Mouse (Mus musculus) CH12.LX (cell line): ENCODE measurements around the gene Gm20388. TPM values are rescaled to one million over a fixed set of nuclear protein-coding genes. Genes with fewer than 3 reads are reported as not detected.

ENCODE experiments used
- DNase-seq: peaks from one replicate; pipeline ENCODE4 v3.0.0-alpha.2; 2013; ENCODE audit errors: extremely low read depth
- H3K27ac ChIP-seq: 2 replicates; pipeline ENCODE4 v1.5.1; 2012; ENCODE audit warnings: low read depth, mild to moderate bottlenecking, control low read depth, moderate library complexity; ENCODE audit not compliant: insufficient read depth
- H3K27me3 ChIP-seq: replicated peaks from 2 replicates; pipeline ENCODE3; 2012; ENCODE audit warnings: inconsistent platforms
- H3K36me3 ChIP-seq, 2 experiments: replicated peaks in 1 of 2; 2 replicates each; pipeline versions ENCODE3 to v1.6.1; 2012; ENCODE audit warnings: inconsistent platforms in 1 of 2, low read length in 1 of 2, mild to moderate bottlenecking in 1 of 2, mixed read lengths in 1 of 2, moderate library complexity in 1 of 2; ENCODE audit not compliant: control insufficient read depth in 1 of 2, insufficient read depth in 1 of 2
- H3K4me1 ChIP-seq, 2 experiments: 2 replicates each; pipeline ENCODE4 v1.6.1; 2012; ENCODE audit warnings: inconsistent platforms in 1 of 2, moderate library complexity in 1 of 2; ENCODE audit not compliant: insufficient read depth in 2 of 2, control insufficient read depth in 1 of 2
- H3K4me2 ChIP-seq: 2 replicates; pipeline ENCODE4 v1.6.1; 2012; ENCODE audit warnings: low read depth, mild to moderate bottlenecking, control low read depth; ENCODE audit not compliant: poor library complexity, insufficient read depth, severe bottlenecking
- H3K4me3 ChIP-seq, 3 experiments: fragments of 150-350 bp in 1 of 3; sonication (generic) in 1 of 3; replicated peaks in 1 of 3; 2 replicates each; pipeline versions ENCODE3 to v1.5.1; 2011 to 2012; ENCODE audit warnings: low read depth in 2 of 3, low read length in 2 of 3, mild to moderate bottlenecking in 2 of 3, moderate library complexity in 2 of 3, control low read depth in 1 of 3, improper control_type of control experiment in 1 of 3, inconsistent platforms in 1 of 3, mixed read lengths in 1 of 3; ENCODE audit not compliant: poor library complexity in 1 of 3
- H3K79me2 ChIP-seq: replicated peaks from 2 replicates; pipeline ENCODE4 v1.6.1; 2012; ENCODE audit warnings: mild to moderate bottlenecking, moderate library complexity; ENCODE audit not compliant: control insufficient read depth, poor library complexity, insufficient read depth, severe bottlenecking; ENCODE audit errors: extremely low read depth
- H3K9ac ChIP-seq: 2 replicates; pipeline ENCODE4 v1.6.1; 2012; ENCODE audit warnings: low read depth, mild to moderate bottlenecking, control low read depth, moderate library complexity; ENCODE audit not compliant: insufficient read depth
- H3K9me3 ChIP-seq: replicated peaks from 2 replicates; pipeline ENCODE3; 2012; ENCODE audit warnings: low read length, inconsistent platforms, mixed read lengths
- CHD2 ChIP-seq: IDR thresholded peaks from 2 replicates; pipeline ENCODE4 v1.6.1; 2011; ENCODE audit warnings: low read length, improper control_type of control experiment
- CTCF ChIP-seq, 2 experiments: IDR thresholded peaks in 1 of 2; conservative IDR thresholded peaks in 1 of 2; 2 replicates each; pipeline ENCODE4 v1.5.1; 2011 to 2012; ENCODE audit warnings: low read depth in 2 of 2, low read length in 2 of 2, improper control_type of control experiment in 1 of 2, inconsistent platforms in 1 of 2, mild to moderate bottlenecking in 1 of 2, moderate library complexity in 1 of 2
- ELF1 ChIP-seq: IDR thresholded peaks from 2 replicates; pipeline ENCODE4 v1.6.1; 2014; ENCODE audit warnings: low read depth, mild to moderate bottlenecking, inconsistent platforms, low read length, improper control_type of control experiment
- ETS1 ChIP-seq: conservative IDR thresholded peaks from 2 replicates; pipeline ENCODE4 v1.6.1; 2012; ENCODE audit warnings: low read depth, mild to moderate bottlenecking, inconsistent platforms, low read length, improper control_type of control experiment, moderate library complexity
- GABPA ChIP-seq: IDR thresholded peaks from 2 replicates; pipeline ENCODE4 v1.6.1; 2012; ENCODE audit warnings: low read depth, low read length, improper control_type of control experiment, inconsistent platforms; ENCODE audit not compliant: insufficient replicate concordance
- HCFC1 ChIP-seq: IDR thresholded peaks from 2 replicates; pipeline ENCODE4 v1.6.1; 2012; ENCODE audit warnings: low read depth, mild to moderate bottlenecking, inconsistent platforms, low read length, improper control_type of control experiment
- IRF4 ChIP-seq: IDR thresholded peaks from 2 replicates; pipeline ENCODE4 v1.6.1; 2014; ENCODE audit warnings: low read depth, mild to moderate bottlenecking, inconsistent platforms, low read length, improper control_type of control experiment
- JUND ChIP-seq: conservative IDR thresholded peaks from 2 replicates; pipeline ENCODE4 v1.6.1; 2011; ENCODE audit warnings: low read depth, low read length, improper control_type of control experiment
- KAT2A ChIP-seq: IDR thresholded peaks from 2 replicates; pipeline ENCODE4 v1.6.1; 2012; ENCODE audit warnings: low read length, improper control_type of control experiment, inconsistent platforms; ENCODE audit not compliant: insufficient replicate concordance
- MAFK ChIP-seq: IDR thresholded peaks from 2 replicates; pipeline ENCODE4 v1.6.1; 2011; ENCODE audit warnings: low read length, improper control_type of control experiment; ENCODE audit not compliant: insufficient replicate concordance
- MAZ ChIP-seq: IDR thresholded peaks from 2 replicates; pipeline ENCODE4 v1.6.1; 2012; ENCODE audit warnings: low read depth, mild to moderate bottlenecking, inconsistent platforms, low read length, improper control_type of control experiment, moderate library complexity
- MEF2A ChIP-seq: IDR thresholded peaks from 2 replicates; pipeline ENCODE4 v1.6.1; 2014; ENCODE audit warnings: low read depth, mild to moderate bottlenecking, inconsistent platforms, low read length, improper control_type of control experiment, borderline replicate concordance
- MXI1 ChIP-seq: IDR thresholded peaks from 2 replicates; pipeline ENCODE4 v1.6.1; 2011; ENCODE audit warnings: mild to moderate bottlenecking, low read depth, low read length, improper control_type of control experiment
- NELFE ChIP-seq: IDR thresholded peaks from 2 replicates; pipeline ENCODE4 v1.6.1; 2011; ENCODE audit warnings: low read depth, low read length, improper control_type of control experiment
- NRF1 ChIP-seq: IDR thresholded peaks from 2 replicates; pipeline ENCODE4 v1.6.1; 2014; ENCODE audit warnings: low read depth, mild to moderate bottlenecking, inconsistent platforms, low read length, improper control_type of control experiment, moderate library complexity
- POLR2A ChIP-seq: IDR thresholded peaks from 2 replicates; pipeline ENCODE4 v1.6.1; 2011; ENCODE audit warnings: low read depth, mild to moderate bottlenecking, improper control_type of control experiment, low read length
- POLR2AphosphoS2 ChIP-seq: IDR thresholded peaks from 2 replicates; pipeline ENCODE4 v1.6.1; 2011; ENCODE audit warnings: low read depth, low read length, improper control_type of control experiment
- RCOR1 ChIP-seq: conservative IDR thresholded peaks from 2 replicates; pipeline ENCODE4 v1.6.1; 2012; ENCODE audit warnings: low read depth, mild to moderate bottlenecking, inconsistent platforms, low read length, improper control_type of control experiment
- SIN3A ChIP-seq: IDR thresholded peaks from 2 replicates; pipeline ENCODE4 v1.6.1; 2012; ENCODE audit warnings: low read length, improper control_type of control experiment, inconsistent platforms
- TBP ChIP-seq: conservative IDR thresholded peaks from 2 replicates; pipeline ENCODE4 v1.6.1; 2011; ENCODE audit warnings: low read depth, low read length, improper control_type of control experiment
- TCF12 ChIP-seq: IDR thresholded peaks from 2 replicates; pipeline ENCODE4 v1.6.1; 2014; ENCODE audit warnings: low read depth, mild to moderate bottlenecking, inconsistent platforms, low read length, improper control_type of control experiment
- UBTF ChIP-seq: IDR thresholded peaks from 2 replicates; pipeline ENCODE4 v1.6.1; 2012; ENCODE audit warnings: low read depth, mild to moderate bottlenecking, inconsistent platforms, low read length, improper control_type of control experiment, moderate library complexity
- USF1 ChIP-seq: IDR thresholded peaks from 2 replicates; pipeline ENCODE4 v1.6.1; 2014; ENCODE audit warnings: low read depth, mild to moderate bottlenecking, inconsistent platforms, low read length, improper control_type of control experiment
- USF2 ChIP-seq: conservative IDR thresholded peaks from 2 replicates; pipeline ENCODE4 v1.6.1; 2011; ENCODE audit warnings: low read depth, low read length, improper control_type of control experiment
- ZKSCAN1 ChIP-seq: IDR thresholded peaks from 2 replicates; pipeline ENCODE4 v1.6.1; 2012; ENCODE audit warnings: low read depth, inconsistent platforms, low read length, improper control_type of control experiment, borderline replicate concordance
- ZMIZ1 ChIP-seq: IDR thresholded peaks from 2 replicates; pipeline ENCODE4 v1.6.1; 2012; ENCODE audit warnings: low read depth, mild to moderate bottlenecking, inconsistent platforms, low read length, improper control_type of control experiment
- dilution Hi-C: fragments of 300-500 bp; cut with MboI; formaldehyde crosslinking; loops from 2 replicates; pipeline ENCODE4 v1.14.3; 2020; ENCODE audit warnings: low sequenced_read_pairs; ENCODE audit not compliant: extremely low pct_unique_long_range_greater_than_20kb, extremely low pct_ligation_motif_present
- in situ Hi-C: fragments of 300-500 bp; cut with MboI; formaldehyde crosslinking; loops from 3 replicates; pipeline ENCODE4 v1.14.3; 2019; ENCODE audit warnings: low sequenced_read_pairs, low pct_ligation_motif_present, low pct_unique_long_range_greater_than_20kb, mixed read lengths
- polyA plus RNA-seq: library from polyadenylated mRNA; unstranded; fragments of >175 nt; gene quantifications from 2 replicates; pipeline ENCODE4 v1.2.1, GENCODE M21; 2012; ENCODE audit warnings: low read depth; ENCODE audit not compliant: insufficient read length
- total RNA-seq, 2 experiments: library from RNA; depleted of rRNA; stranded (reverse); fragments of 300-350 nt in 1 of 2; fragments of >200 nt in 1 of 2; gene quantifications; 2 replicates each; pipeline ENCODE4 v1.2.3; 2012 to 2014

Gm20388 gene
- total and polyA plus RNA-seq, 3 experiments = 14.8 to 26.3 (median 22.2) TPM

DNA sequence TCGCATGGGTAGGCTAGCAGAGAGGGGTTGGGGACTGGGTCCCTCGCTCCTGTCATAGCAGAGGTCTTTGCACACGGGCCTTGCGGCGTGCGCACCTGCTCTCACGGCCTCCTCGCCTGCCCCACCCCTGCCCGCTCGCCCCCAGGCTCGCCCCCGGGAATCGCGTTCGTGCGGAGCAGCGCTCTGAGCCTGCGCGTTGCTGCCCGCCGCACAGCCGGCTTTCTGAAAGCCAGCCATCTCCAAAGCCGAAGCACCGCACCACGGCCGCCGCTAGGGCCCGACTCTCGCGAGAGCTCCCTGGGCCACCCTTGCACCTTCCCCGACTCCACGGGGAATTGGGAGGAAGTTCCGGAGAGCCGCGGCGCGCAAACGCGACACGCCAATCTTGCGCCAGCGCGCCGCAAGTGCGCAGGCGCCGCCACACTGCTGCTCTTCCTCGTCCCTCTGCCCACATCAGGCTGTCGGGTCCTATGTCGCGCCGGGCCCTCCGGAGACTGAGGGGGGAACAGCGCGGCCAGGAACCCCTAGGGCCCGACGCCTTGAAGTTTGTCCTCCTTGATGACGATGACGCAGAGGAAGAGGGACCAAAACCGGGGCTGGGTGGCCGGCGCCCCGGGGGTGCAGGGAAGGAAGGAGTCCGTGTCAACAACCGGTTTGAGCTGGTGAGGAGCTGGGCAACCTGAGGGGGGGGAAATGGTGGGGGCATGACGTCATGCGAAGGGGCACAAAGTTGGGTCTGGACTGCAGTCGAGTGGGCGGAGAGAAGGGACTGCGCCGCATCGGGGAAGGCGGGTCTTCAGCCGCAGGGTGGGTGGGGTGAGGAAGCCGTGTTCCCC lies 3463.0 kb downstream of the Gm20388 start, which contains the start of gene Tcf25:
Gene Tcf25, plus strand, starts transcription at position 351 of the 836 bp plus-strand sequence.
- Histone ChIP-seq H3K9ac (peak within 1 kb of the TSS; percentile 97), H3K36me3 (peaks cover 16 to 29% of the 10 kb centered on the region in 2 experiments), H3K4me3 (peak within 1 kb of the TSS; percentile 86 to 95 (median 94)), H3K9me3 (no peaks in the 10 kb centered on the region), H3K4me1 (peaks cover 7 to 30% of the 10 kb centered on the region in 2 experiments; a peak in 3 of 4 replicates), H3K27me3 (no peaks in the 10 kb centered on the region), H3K79me2 (peaks cover 31% of the 10 kb centered on the region), H3K27ac (peak within 1 kb of the TSS; percentile 83), H3K4me2 (peak within 1 kb of the TSS; percentile 72)
- in situ Hi-C loops = no loop called here
- dilution Hi-C loops = no loop called here
- TF ChIP-seq RCOR1 (0 out of 2 replicates have a peak, but pooled peaks have one; percentile 41), ZMIZ1 (peak; percentile 91), IRF4 (no peak; the same call in 1 of the 2 replicates), ZKSCAN1 (no peak), UBTF (peak; percentile 46; the same call in 1 of the 2 replicates), MXI1 (peak; percentile 73), MAZ (peak; percentile 56), USF2 (no peak), NRF1 (peak; percentile 90), TCF12 (peak; percentile 82), KAT2A (peak; percentile 74; the same call in 1 of the 2 replicates), GABPA (no peak; the same call in 1 of the 2 replicates), POLR2AphosphoS2 (peak; percentile 81; the same call in 1 of the 2 replicates), CTCF (conservative IDR thresholded peaks at IDR 0.05 in 1 of 2, IDR thresholded peaks at IDR 0.05 in 1 of 2; ENCODE audit: low read depth in 2 of 2, low read length in 2 of 2) (peak in 1 of 2 experiments; percentile 35; a peak in 2 of 4 replicates), ELF1 (peak; percentile 91), POLR2A (peak; percentile 89), TBP (peak; percentile 50; the same call in 1 of the 2 replicates), NELFE (peak; percentile 93), SIN3A (peak; percentile 57), ETS1 (peak; percentile 11), USF1 (no peak), MAFK (no peak), JUND (peak; percentile 18), CHD2 (peak; percentile 99), HCFC1 (peak; percentile 84), MEF2A (0 out of 2 replicates have a peak, but pooled peaks have one; percentile 9)
- peak; percentile 98 for DNase-seq
